Mouse (Mus musculus): ENCODE data around the gene Gm10226. TPM values are rescaled to one million over a fixed set of nuclear protein-coding genes. Genes with fewer than 3 reads are reported as not detected.

Gm10226 gene
- polyA plus RNA-seq, 1 experiment, result not detected

GRCm38 (mm10) chr17:21733049-21733448 lies 41.4 kb downstream of the Gm10226 start:
- no peak for DNase-seq
- Histone ChIP-seq H3K27me3 (ENCODE audit: control insufficient read depth, insufficient read depth, low read length) (no peaks in the 10 kb centered on the region), H3K27ac (ENCODE audit: control insufficient read depth, insufficient read depth, low read length) (no peak overlapping the region), H3K4me1 (replicated peaks; ENCODE audit: control insufficient read depth, insufficient read depth, low read length) (0 out of 2 replicates have a peak, but pooled peaks cover 2% of the 10 kb centered on the region), H3K36me3 (ENCODE audit: control insufficient read depth, insufficient read depth, low read length) (no peaks in the 10 kb centered on the region), H3K4me3 (ENCODE audit: control insufficient read depth, insufficient read depth, low read length) (no peak overlapping the region)
- 71% methylated on average over 4 of the region's 4 CpGs for WGBS
- no peak for TF ChIP-seq POLR2A (IDR thresholded peaks at IDR 0.05; ENCODE audit: control insufficient read depth, extremely low read depth, insufficient read depth, low read length, poor library complexity)
- TF ChIP-seq CTCF (IDR thresholded peaks at IDR 0.05; ENCODE audit: borderline replicate concordance, control insufficient read depth, extremely low read depth, insufficient read depth, low read length, poor library complexity), result no peak

- peak; percentile 73 for DNase-seq
- Histone ChIP-seq H3K36me3 (ENCODE audit: control insufficient read depth, insufficient read depth, low read length) (no peaks in the 10 kb centered on the region), H3K27ac (ENCODE audit: control insufficient read depth, insufficient read depth, low read length) (peak overlapping the region; percentile 53; the same call in 1 of the 2 replicates), H3K4me3 (ENCODE audit: control insufficient read depth, insufficient read depth, low read length) (peak overlapping the region; percentile 100), H3K27me3 (ENCODE audit: control insufficient read depth, insufficient read depth, low read length) (no peaks in the 10 kb centered on the region), H3K4me1 (replicated peaks; ENCODE audit: control insufficient read depth, insufficient read depth, low read length) (0 out of 2 replicates have a peak, but pooled peaks cover 2% of the 10 kb centered on the region)
- under 1% methylated on average over 27 of the region's 27 CpGs for WGBS
- TF ChIP-seq CTCF (IDR thresholded peaks at IDR 0.05; ENCODE audit: borderline replicate concordance, control insufficient read depth, extremely low read depth, insufficient read depth, low read length, poor library complexity) (peak; percentile 43; the same call in 1 of the 2 replicates), POLR2A (IDR thresholded peaks at IDR 0.05; ENCODE audit: control insufficient read depth, extremely low read depth, insufficient read depth, low read length, poor library complexity) (peak; percentile 38; the same call in 1 of the 2 replicates)
Measured at GRCm38 (mm10) chr17:21733529-21734031, 41.9 kb downstream of the Gm10226 start.

Other genes starting within 250 kb of the Gm10226 start
- gene Zfp51, start 241.5 kb upstream of the Gm10226 start, polyA plus RNA-seq (2012; rRNA removed), result 2.0 and 2.7 TPM in 2 replicates
- gene Zfp53, start 202.9 kb upstream of the Gm10226 start, polyA plus RNA-seq (2012; rRNA removed), result 2.9 and 3.7 TPM in 2 replicates
- 0.47 and 0.73 TPM in 2 replicates for gene Zfp52, start 156.3 kb upstream of the Gm10226 start, polyA plus RNA-seq (2012; rRNA removed)
- gene Zfp948, start 124.9 kb upstream of the Gm10226 start, polyA plus RNA-seq (2012; rRNA removed), result 0.14 and 0.44 TPM in 2 replicates
- gene Zfp983, start 41.2 kb upstream of the Gm10226 start, polyA plus RNA-seq (2012; rRNA removed), result 1.0 and 1.6 TPM in 2 replicates
- gene Zfp760, start 15.9 kb downstream of the Gm10226 start, polyA plus RNA-seq (2012; rRNA removed), result 0.61 and 0.78 TPM in 2 replicates
- gene Zfp229, start 38.9 kb downstream of the Gm10226 start, polyA plus RNA-seq (2012; rRNA removed), result 1.2 and 1.4 TPM in 2 replicates
- 0.19 and 0.35 TPM in 2 replicates for gene Zfp820, start 153.9 kb downstream of the Gm10226 start, polyA plus RNA-seq (2012; rRNA removed)
- gene Zfp995, start 218.1 kb downstream of the Gm10226 start, polyA plus RNA-seq (2012; rRNA removed), result 2.5 and 3.5 TPM in 2 replicates